Mouse (Mus musculus): Measurements from ENCODE around the gene Cnbp. TPM values are rescaled to one million over a fixed set of nuclear protein-coding genes. Genes with fewer than 3 reads are reported as not detected.

Cnbp gene
- polyA plus RNA-seq, 1 experiment from 2014 or later: 1,357 TPM

DNA sequence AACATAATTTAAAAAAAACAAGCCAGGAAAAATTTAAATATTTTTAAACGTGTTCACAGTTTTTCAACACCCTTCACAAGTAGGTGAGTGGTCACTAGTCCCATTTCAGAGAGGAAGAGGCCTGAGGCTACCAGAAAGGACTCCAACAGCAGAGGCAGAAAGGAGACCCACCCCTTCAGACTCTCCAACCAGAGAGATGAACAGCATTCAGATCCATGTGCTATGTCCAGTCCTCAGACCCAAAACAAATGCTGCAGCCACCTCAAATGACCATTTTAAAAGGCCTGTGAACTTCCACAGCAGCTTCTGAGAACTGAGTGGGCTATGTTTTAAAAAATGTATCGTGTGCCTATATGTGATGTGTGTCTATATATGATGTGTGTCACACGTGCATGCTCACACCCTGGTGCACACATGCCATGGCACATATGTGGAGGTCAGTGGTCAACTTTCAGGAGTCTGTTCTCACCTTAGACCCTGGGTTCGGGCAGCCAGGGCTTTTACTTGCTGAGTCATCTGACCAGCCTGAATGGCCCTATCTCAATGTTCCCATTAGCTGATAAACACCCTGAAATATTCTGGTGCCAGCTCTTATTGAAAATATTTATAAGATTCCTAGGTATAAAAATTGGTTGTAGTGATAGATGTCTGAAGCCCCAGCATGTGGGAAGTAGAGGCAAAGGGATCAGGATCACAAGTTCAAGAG is 43.0 kb downstream of the Cnbp start:
- Histone ChIP-seq H3K4me1 (ENCODE audit: control insufficient read depth, insufficient read depth, low read length) (no peaks in the 10 kb centered on the region), H3K27me3 (ENCODE audit: control insufficient read depth, insufficient read depth, low read length) (no peaks in the 10 kb centered on the region), H3K9me3 (ENCODE audit: control insufficient read depth, low read length) (no peaks in the 10 kb centered on the region), H3K27ac (replicated peaks; ENCODE audit: low read depth, low read length) (no peak overlapping the region), H3K36me3 (ENCODE audit: control insufficient read depth, insufficient read depth, low read length) (no peaks in the 10 kb centered on the region; the same call in 1 of the 2 replicates), H3K4me2 (ENCODE audit: low read depth, severe bottlenecking) (no peak overlapping the region), H3K4me3 (ENCODE audit: low read depth, low read length) (no peak overlapping the region), H3K9ac (ENCODE audit: low read length) (no peak overlapping the region)
- DNase-seq (ENCODE audit: low spot score): no peak
- ATAC-seq (ENCODE audit: insufficient number of reproducible peaks, low FRiP score, low TSS enrichment, low read depth): no peak
- WGBS: 84% methylated on average over 4 of the region's 4 CpGs

DNA sequence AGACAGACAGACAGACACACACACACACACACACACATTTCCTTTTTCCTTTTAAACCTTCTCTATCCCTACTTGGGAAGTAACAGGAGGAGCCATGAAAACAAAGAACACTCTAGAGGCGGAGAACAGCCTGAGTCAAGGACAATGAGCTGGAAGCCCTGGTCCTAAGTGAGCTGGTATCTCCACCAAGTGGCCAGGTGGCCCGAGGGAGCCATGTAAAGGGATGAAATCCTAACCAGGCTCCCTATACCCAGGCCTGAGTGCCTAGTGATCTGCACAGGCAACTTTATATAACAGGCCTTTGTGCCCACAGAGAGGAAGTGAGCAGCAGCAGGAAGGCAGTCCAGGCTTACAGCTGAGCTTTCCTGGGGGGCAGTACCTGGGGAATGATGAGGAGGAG is 44.0 kb downstream of the Cnbp start:
- no peaks in the 10 kb centered on the region for H3K9me3 ChIP-seq (ENCODE audit: control insufficient read depth, low read length)
- 78% methylated on average over 2 of the region's 2 CpGs for WGBS
- H3K27ac ChIP-seq (replicated peaks; ENCODE audit: low read depth, low read length): no peak overlapping the region
- ATAC-seq (ENCODE audit: insufficient number of reproducible peaks, low FRiP score, low TSS enrichment, low read depth) (no peak), DNase-seq (ENCODE audit: low spot score) (no peak)
- no peaks in the 10 kb centered on the region for H3K4me1 ChIP-seq (ENCODE audit: control insufficient read depth, insufficient read depth, low read length)
- H3K9ac ChIP-seq (ENCODE audit: low read length): no peak overlapping the region
- H3K36me3 ChIP-seq (ENCODE audit: control insufficient read depth, insufficient read depth, low read length): no peaks in the 10 kb centered on the region; the same call in 1 of the 2 replicates
- no peak overlapping the region for H3K4me3 ChIP-seq (ENCODE audit: low read depth, low read length)
- H3K27me3 ChIP-seq (ENCODE audit: control insufficient read depth, insufficient read depth, low read length): no peaks in the 10 kb centered on the region
- no peak overlapping the region for H3K4me2 ChIP-seq (ENCODE audit: low read depth, severe bottlenecking)

GRCm38 (mm10) chr6:87806028-87806427 is 44.9 kb downstream of the Cnbp start:
- WGBS: 67% methylated on average over 2 of the region's 2 CpGs
- H3K9ac ChIP-seq (ENCODE audit: low read length): no peak overlapping the region
- H3K4me2 ChIP-seq (ENCODE audit: low read depth, severe bottlenecking): no peak overlapping the region
- H3K36me3 ChIP-seq (ENCODE audit: control insufficient read depth, insufficient read depth, low read length): no peaks in the 10 kb centered on the region; the same call in 1 of the 2 replicates
- no peaks in the 10 kb centered on the region for H3K9me3 ChIP-seq (ENCODE audit: control insufficient read depth, low read length)
- H3K27me3 ChIP-seq (ENCODE audit: control insufficient read depth, insufficient read depth, low read length): no peaks in the 10 kb centered on the region
- DNase-seq (ENCODE audit: low spot score): no peak
- no peak overlapping the region for H3K27ac ChIP-seq (replicated peaks; ENCODE audit: low read depth, low read length)
- H3K4me3 ChIP-seq (ENCODE audit: low read depth, low read length): no peak overlapping the region
- no peak for ATAC-seq (ENCODE audit: insufficient number of reproducible peaks, low FRiP score, low TSS enrichment, low read depth)
- no peaks in the 10 kb centered on the region for H3K4me1 ChIP-seq (ENCODE audit: control insufficient read depth, insufficient read depth, low read length)

DNA sequence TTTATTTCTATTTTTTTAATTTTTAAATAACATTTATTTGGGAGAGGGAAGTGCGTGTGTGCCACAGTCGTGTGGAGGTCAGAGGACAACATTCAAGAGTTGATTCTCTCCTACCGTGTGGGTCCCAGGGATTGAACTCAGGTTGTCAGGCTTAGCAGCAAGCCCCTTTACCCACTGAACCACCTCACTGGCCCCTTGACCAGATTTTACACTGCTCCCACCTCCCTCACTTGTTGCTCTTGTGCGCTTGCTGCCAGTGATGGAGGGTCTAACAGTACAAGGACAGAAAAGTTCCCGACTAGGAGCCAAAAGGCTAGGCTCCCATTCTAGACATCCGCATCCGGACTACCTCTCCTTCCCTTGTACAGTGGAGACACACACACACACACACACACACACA is 45.5 kb downstream of the Cnbp start:
- Histone ChIP-seq H3K9ac (ENCODE audit: low read length) (no peak overlapping the region), H3K9me3 (ENCODE audit: control insufficient read depth, low read length) (no peaks in the 10 kb centered on the region), H3K4me1 (ENCODE audit: control insufficient read depth, insufficient read depth, low read length) (no peaks in the 10 kb centered on the region), H3K4me3 (ENCODE audit: low read depth, low read length) (no peak overlapping the region), H3K4me2 (ENCODE audit: low read depth, severe bottlenecking) (no peak overlapping the region), H3K27me3 (ENCODE audit: control insufficient read depth, insufficient read depth, low read length) (no peaks in the 10 kb centered on the region), H3K36me3 (ENCODE audit: control insufficient read depth, insufficient read depth, low read length) (no peaks in the 10 kb centered on the region; the same call in 1 of the 2 replicates), H3K27ac (replicated peaks; ENCODE audit: low read depth, low read length) (no peak overlapping the region)
- ATAC-seq (ENCODE audit: insufficient number of reproducible peaks, low FRiP score, low TSS enrichment, low read depth): no peak
- DNase-seq (ENCODE audit: low spot score): no peak
- WGBS: 89% methylated on average over 7 of the region's 7 CpGs

- DNase-seq (ENCODE audit: low spot score) (no peak), ATAC-seq (ENCODE audit: insufficient number of reproducible peaks, low FRiP score, low TSS enrichment, low read depth) (no peak)
- H3K27ac ChIP-seq (replicated peaks; ENCODE audit: low read depth, low read length): no peak overlapping the region
- no peaks in the 10 kb centered on the region; the same call in 1 of the 2 replicates for H3K36me3 ChIP-seq (ENCODE audit: control insufficient read depth, insufficient read depth, low read length)
- no peak overlapping the region for H3K4me2 ChIP-seq (ENCODE audit: low read depth, severe bottlenecking)
- H3K27me3 ChIP-seq (ENCODE audit: control insufficient read depth, insufficient read depth, low read length): no peaks in the 10 kb centered on the region
- no peak overlapping the region for H3K9ac ChIP-seq (ENCODE audit: low read length)
- H3K9me3 ChIP-seq (ENCODE audit: control insufficient read depth, low read length): no peaks in the 10 kb centered on the region
- no peak overlapping the region for H3K4me3 ChIP-seq (ENCODE audit: low read depth, low read length)
- no peaks in the 10 kb centered on the region for H3K4me1 ChIP-seq (ENCODE audit: control insufficient read depth, insufficient read depth, low read length)
- 77% methylated on average over 7 of the region's 7 CpGs for WGBS
These were observed 46.0 kb downstream of the Cnbp start for GRCm38 (mm10) chr6:87804886-87805285.

DNA sequence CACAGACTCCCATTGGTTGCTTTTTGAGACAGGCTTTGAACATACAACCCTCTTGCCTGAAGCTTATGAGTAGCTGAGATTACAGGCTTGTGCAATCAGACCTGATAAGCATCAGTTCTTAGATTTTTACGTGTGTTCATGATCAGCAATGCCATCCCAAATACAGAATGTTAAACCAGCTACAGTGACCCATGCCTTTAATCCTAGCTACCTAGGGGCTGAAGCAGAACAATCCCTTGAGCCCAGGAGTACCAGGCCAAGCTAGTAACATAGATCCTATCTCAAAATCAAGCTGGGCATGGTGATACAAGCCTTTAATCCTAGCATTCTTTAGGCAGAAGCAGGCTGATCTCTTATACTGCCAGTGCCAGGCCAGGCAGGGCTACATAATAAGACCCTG is 46.9 kb downstream of the Cnbp start:
- Histone ChIP-seq H3K4me1 (ENCODE audit: control insufficient read depth, insufficient read depth, low read length) (no peaks in the 10 kb centered on the region), H3K27ac (replicated peaks; ENCODE audit: low read depth, low read length) (no peak overlapping the region), H3K9ac (ENCODE audit: low read length) (no peak overlapping the region), H3K4me2 (ENCODE audit: low read depth, severe bottlenecking) (no peak overlapping the region), H3K4me3 (ENCODE audit: low read depth, low read length) (no peak overlapping the region), H3K9me3 (ENCODE audit: control insufficient read depth, low read length) (no peaks in the 10 kb centered on the region), H3K36me3 (ENCODE audit: control insufficient read depth, insufficient read depth, low read length) (no peaks in the 10 kb centered on the region; the same call in 1 of the 2 replicates), H3K27me3 (ENCODE audit: control insufficient read depth, insufficient read depth, low read length) (no peaks in the 10 kb centered on the region)
- WGBS: 94% methylated on average over 1 of the region's 1 CpGs
- ATAC-seq (ENCODE audit: insufficient number of reproducible peaks, low FRiP score, low TSS enrichment, low read depth): no peak
- DNase-seq (ENCODE audit: low spot score): no peak

GRCm38 (mm10) chr6:87802462-87802861 is 48.4 kb downstream of the Cnbp start:
- H3K4me3 ChIP-seq (ENCODE audit: low read depth, low read length): no peak overlapping the region
- H3K9me3 ChIP-seq (ENCODE audit: control insufficient read depth, low read length): no peaks in the 10 kb centered on the region
- H3K36me3 ChIP-seq (ENCODE audit: control insufficient read depth, insufficient read depth, low read length): no peaks in the 10 kb centered on the region
- no peak overlapping the region for H3K27ac ChIP-seq (replicated peaks; ENCODE audit: low read depth, low read length)
- WGBS: 84% methylated on average over 7 of the region's 7 CpGs
- no peak overlapping the region for H3K4me2 ChIP-seq (ENCODE audit: low read depth, severe bottlenecking)
- ATAC-seq (ENCODE audit: insufficient number of reproducible peaks, low FRiP score, low TSS enrichment, low read depth) (no peak), DNase-seq (ENCODE audit: low spot score) (no peak)
- H3K9ac ChIP-seq (ENCODE audit: low read length): no peak overlapping the region
- H3K27me3 ChIP-seq (ENCODE audit: control insufficient read depth, insufficient read depth, low read length): no peaks in the 10 kb centered on the region
- 0 out of 2 replicates have a peak, but pooled peaks cover 2% of the 10 kb centered on the region for H3K4me1 ChIP-seq (ENCODE audit: control insufficient read depth, insufficient read depth, low read length)

DNA sequence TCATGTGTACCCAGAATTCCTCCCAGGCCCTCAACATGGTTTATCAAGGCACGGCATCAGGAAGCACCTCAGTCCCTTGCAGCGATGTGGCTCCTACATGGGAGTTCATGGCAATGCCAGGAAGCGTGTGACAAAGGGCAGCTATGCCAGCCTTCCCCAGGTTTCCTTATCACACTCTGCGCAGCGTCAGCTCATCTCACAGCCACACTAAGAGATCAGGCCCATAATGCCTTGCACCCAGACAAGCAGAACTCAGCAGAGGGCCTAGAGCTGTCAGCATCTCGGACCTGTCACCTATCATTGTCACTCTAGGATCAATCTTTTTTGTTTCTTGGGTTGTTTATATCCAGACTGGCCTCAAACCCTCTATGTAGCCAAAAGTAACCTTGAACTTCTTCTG is 51.3 kb downstream of the Cnbp start:
- Histone ChIP-seq H3K4me2 (ENCODE audit: low read depth, severe bottlenecking) (no peak overlapping the region), H3K27me3 (ENCODE audit: control insufficient read depth, insufficient read depth, low read length) (no peaks in the 10 kb centered on the region), H3K27ac (replicated peaks; ENCODE audit: low read depth, low read length) (no peak overlapping the region), H3K36me3 (ENCODE audit: control insufficient read depth, insufficient read depth, low read length) (no peaks in the 10 kb centered on the region), H3K9ac (ENCODE audit: low read length) (no peak overlapping the region), H3K4me3 (ENCODE audit: low read depth, low read length) (no peak overlapping the region), H3K9me3 (ENCODE audit: control insufficient read depth, low read length) (no peaks in the 10 kb centered on the region), H3K4me1 (ENCODE audit: control insufficient read depth, insufficient read depth, low read length) (0 out of 2 replicates have a peak, but pooled peaks cover 4% of the 10 kb centered on the region)
- WGBS: 94% methylated on average over 6 of the region's 6 CpGs
- no peak for ATAC-seq (ENCODE audit: insufficient number of reproducible peaks, low FRiP score, low TSS enrichment, low read depth)
- no peak for DNase-seq (ENCODE audit: low spot score)

GRCm38 (mm10) chr6:87797321-87797720 is 53.6 kb downstream of the Cnbp start:
- ATAC-seq (ENCODE audit: insufficient number of reproducible peaks, low FRiP score, low TSS enrichment, low read depth) (no peak), DNase-seq (ENCODE audit: low spot score) (no peak)
- Histone ChIP-seq H3K4me3 (ENCODE audit: low read depth, low read length) (no peak overlapping the region), H3K9ac (ENCODE audit: low read length) (no peak overlapping the region), H3K36me3 (ENCODE audit: control insufficient read depth, insufficient read depth, low read length) (no peaks in the 10 kb centered on the region), H3K27me3 (ENCODE audit: control insufficient read depth, insufficient read depth, low read length) (no peaks in the 10 kb centered on the region), H3K27ac (replicated peaks; ENCODE audit: low read depth, low read length) (no peak overlapping the region), H3K4me1 (ENCODE audit: control insufficient read depth, insufficient read depth, low read length) (0 out of 2 replicates have a peak, but pooled peaks cover 4% of the 10 kb centered on the region), H3K9me3 (ENCODE audit: control insufficient read depth, low read length) (no peaks in the 10 kb centered on the region), H3K4me2 (ENCODE audit: low read depth, severe bottlenecking) (no peak overlapping the region)
- WGBS: 18% methylated on average over 2 of the region's 2 CpGs
